Mouse (Mus musculus): ENCODE measurements around the gene March2. TPM values are rescaled to one million over a fixed set of nuclear protein-coding genes. Genes with fewer than 3 reads are reported as not detected.

March2 gene
- polyA plus RNA-seq, 1 experiment from 2014 or later, result 96.0 TPM

DNA sequence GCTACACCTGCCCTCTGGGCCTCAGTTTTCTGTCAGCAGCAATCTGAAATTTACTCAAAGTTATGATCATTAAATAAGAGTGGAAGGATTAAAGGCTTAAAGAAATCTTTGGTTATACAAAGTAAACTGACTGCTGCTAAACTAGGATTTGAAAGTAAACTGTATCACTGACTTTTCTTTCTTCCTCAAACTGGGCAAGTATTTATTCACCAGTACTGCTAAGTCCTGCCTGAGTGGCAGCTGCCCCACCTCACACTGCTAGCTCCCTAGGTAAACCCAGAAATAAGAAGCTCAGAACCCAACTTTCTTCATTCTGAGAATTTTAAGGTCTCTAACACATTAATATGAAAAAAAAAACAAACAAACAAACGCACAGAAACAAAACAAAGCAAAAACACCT is 44.6 kb downstream of the March2 start:
- Histone ChIP-seq H3K27me3 (ENCODE audit: control insufficient read depth, insufficient read depth, low read length) (no peaks in the 10 kb centered on the region), H3K4me2 (ENCODE audit: low read depth, low read length) (no peak overlapping the region), H3K4me1 (ENCODE audit: control insufficient read depth, insufficient read depth, low read length) (peaks cover 16% of the 10 kb centered on the region), H3K4me3 (ENCODE audit: low read length) (no peak overlapping the region), H3K9me3 (replicated peaks; ENCODE audit: control insufficient read depth, low read length) (no peaks in the 10 kb centered on the region), H3K9ac (ENCODE audit: low read length) (no peak overlapping the region), H3K36me3 (ENCODE audit: control insufficient read depth, insufficient read depth) (peaks cover 14% of the 10 kb centered on the region), H3K27ac (ENCODE audit: low read length) (no peak overlapping the region)
- no peak for ATAC-seq (replicated peaks; ENCODE audit: extremely low read depth, insufficient read depth, low FRiP score)
- WGBS, result 83% methylated on average over 1 of the region's 1 CpGs

DNA sequence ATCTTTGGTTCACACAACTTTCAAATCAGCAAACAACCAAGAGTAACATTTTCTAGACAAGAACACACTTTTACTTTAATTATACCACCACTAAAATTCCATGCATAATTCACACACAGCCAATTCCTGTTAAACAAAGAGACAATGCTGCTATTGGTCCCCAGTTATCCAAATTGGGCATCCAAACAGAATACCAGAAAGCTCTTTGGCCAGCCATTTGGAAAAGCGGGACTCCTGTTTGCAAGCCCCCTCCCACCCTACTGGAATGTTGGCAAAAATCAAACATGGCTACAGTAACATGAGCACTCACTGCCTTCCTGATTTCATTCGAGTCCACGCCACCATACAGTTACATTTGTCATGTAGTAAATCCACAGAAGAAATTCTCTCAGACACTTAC is 48.8 kb downstream of the March2 start:
- Histone ChIP-seq H3K4me1 (ENCODE audit: control insufficient read depth, insufficient read depth, low read length) (0 out of 2 replicates have a peak, but pooled peaks cover 5% of the 10 kb centered on the region), H3K9me3 (replicated peaks; ENCODE audit: control insufficient read depth, low read length) (no peaks in the 10 kb centered on the region), H3K36me3 (ENCODE audit: control insufficient read depth, insufficient read depth) (peaks cover 22% of the 10 kb centered on the region), H3K4me3 (ENCODE audit: low read length) (no peak overlapping the region), H3K4me2 (ENCODE audit: low read depth, low read length) (no peak overlapping the region), H3K27me3 (ENCODE audit: control insufficient read depth, insufficient read depth, low read length) (no peaks in the 10 kb centered on the region), H3K9ac (ENCODE audit: low read length) (no peak overlapping the region), H3K27ac (ENCODE audit: low read length) (no peak overlapping the region)
- 87% methylated on average over 3 of the region's 3 CpGs for WGBS
- no peak for ATAC-seq (replicated peaks; ENCODE audit: extremely low read depth, insufficient read depth, low FRiP score)

DNA sequence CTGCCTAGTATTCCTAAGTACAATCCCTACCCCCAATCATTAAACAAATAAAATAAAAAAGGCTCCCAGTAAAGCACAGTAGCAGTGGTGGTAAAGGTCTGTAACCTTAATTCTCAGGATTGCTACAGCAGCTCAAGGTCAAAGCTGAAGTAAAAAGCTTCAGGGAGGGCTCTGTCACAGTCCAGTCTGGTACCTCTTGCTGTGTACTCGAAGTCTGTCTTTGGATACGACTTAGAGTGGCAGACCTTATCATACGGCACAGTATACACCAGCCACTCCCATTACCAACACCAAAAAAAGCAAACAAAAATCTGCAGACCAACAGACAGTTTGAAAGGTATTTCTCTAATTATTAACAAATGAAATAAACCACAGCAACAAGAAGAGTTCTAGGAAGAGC is 51.7 kb downstream of the March2 start:
- 42% methylated on average over 3 of the region's 3 CpGs for WGBS

DNA sequence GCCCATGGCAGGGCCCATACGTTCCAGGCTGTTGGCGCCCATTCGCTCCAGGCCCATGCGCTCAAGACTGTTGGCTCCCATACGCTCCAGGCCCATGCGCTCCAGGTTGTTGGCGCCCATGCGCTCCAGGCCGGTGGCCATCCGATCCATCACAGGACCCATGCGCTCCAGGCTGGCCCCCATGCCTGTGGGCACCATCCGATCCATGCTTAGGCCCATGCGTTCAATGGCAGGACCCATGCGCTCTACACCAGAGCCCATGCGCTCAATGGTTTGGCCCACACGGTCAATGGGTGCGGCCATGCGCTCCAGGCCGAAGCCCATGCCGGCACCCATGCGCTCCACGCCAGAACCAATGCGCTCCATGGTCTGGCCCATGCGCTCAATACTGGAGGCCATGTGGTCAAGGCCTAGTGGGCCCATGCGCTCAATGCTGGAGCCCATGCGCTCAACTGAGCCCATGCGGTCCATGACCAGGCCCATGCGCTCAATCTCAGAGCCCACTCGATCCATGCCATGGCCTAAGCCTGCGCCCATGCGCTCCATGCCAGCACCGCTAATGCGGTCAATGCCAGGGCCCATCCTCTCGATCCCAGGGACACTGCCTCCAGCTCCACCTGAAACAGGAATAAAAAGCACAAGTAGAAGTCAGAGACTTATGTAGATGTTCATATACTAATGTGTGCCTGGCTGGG is 68.5 kb downstream of the March2 start:
- 97% methylated on average over 34 of the region's 34 CpGs for WGBS
- Histone ChIP-seq H3K4me3 (ENCODE audit: low read length) (no peak overlapping the region), H3K9me3 (replicated peaks; ENCODE audit: control insufficient read depth, low read length) (no peaks in the 10 kb centered on the region), H3K9ac (ENCODE audit: low read length) (no peak overlapping the region), H3K27ac (ENCODE audit: low read length) (no peak overlapping the region), H3K4me2 (ENCODE audit: low read depth, low read length) (no peak overlapping the region), H3K4me1 (ENCODE audit: control insufficient read depth, insufficient read depth, low read length) (0 out of 2 replicates have a peak, but pooled peaks cover 4% of the 10 kb centered on the region), H3K36me3 (ENCODE audit: control insufficient read depth, insufficient read depth) (peaks cover 80% of the 10 kb centered on the region), H3K27me3 (ENCODE audit: control insufficient read depth, insufficient read depth, low read length) (no peaks in the 10 kb centered on the region)
- no peak for ATAC-seq (replicated peaks; ENCODE audit: extremely low read depth, insufficient read depth, low FRiP score)

More for the DNA sequence above, 51.7 kb downstream of the March2 start:
- Histone ChIP-seq H3K4me1 (ENCODE audit: control insufficient read depth, insufficient read depth, low read length) (0 out of 2 replicates have a peak, but pooled peaks cover 5% of the 10 kb centered on the region), H3K27ac (ENCODE audit: low read length) (peak overlapping the region; percentile 51; the same call in 1 of the 2 replicates), H3K9me3 (replicated peaks; ENCODE audit: control insufficient read depth, low read length) (no peaks in the 10 kb centered on the region), H3K4me2 (ENCODE audit: low read depth, low read length) (no peak overlapping the region), H3K4me3 (ENCODE audit: low read length) (no peak overlapping the region), H3K27me3 (ENCODE audit: control insufficient read depth, insufficient read depth, low read length) (no peaks in the 10 kb centered on the region), H3K9ac (ENCODE audit: low read length) (no peak overlapping the region), H3K36me3 (ENCODE audit: control insufficient read depth, insufficient read depth) (peaks cover 38% of the 10 kb centered on the region)
- no peak for ATAC-seq (replicated peaks; ENCODE audit: extremely low read depth, insufficient read depth, low FRiP score)

DNA sequence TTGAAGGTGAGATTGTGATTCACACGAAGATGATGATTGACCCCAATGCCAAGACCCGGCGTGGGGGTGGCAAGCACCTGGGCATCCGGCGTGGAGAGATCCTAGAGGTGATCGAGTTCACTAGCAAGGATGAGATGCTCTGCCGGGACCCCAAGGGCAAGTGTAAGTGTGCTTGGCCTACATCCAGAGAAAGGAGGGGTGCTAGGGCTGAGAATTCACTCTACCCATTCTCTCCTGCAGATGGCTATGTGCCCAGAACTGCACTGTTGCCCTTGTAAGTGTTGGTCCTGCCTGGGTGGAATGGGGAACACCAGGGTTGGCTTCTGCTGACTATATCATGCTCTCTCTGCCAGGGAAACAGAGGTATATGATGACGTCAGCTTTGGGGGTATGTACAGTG is 73.4 kb downstream of the March2 start:
- Histone ChIP-seq H3K27me3 (ENCODE audit: control insufficient read depth, insufficient read depth, low read length) (no peaks in the 10 kb centered on the region), H3K4me2 (ENCODE audit: low read depth, low read length) (no peak overlapping the region), H3K36me3 (ENCODE audit: control insufficient read depth, insufficient read depth) (peaks cover 57% of the 10 kb centered on the region), H3K4me1 (ENCODE audit: control insufficient read depth, insufficient read depth, low read length) (0 out of 2 replicates have a peak, but pooled peaks cover 4% of the 10 kb centered on the region), H3K9me3 (replicated peaks; ENCODE audit: control insufficient read depth, low read length) (no peaks in the 10 kb centered on the region), H3K4me3 (ENCODE audit: low read length) (no peak overlapping the region), H3K27ac (ENCODE audit: low read length) (no peak overlapping the region), H3K9ac (ENCODE audit: low read length) (no peak overlapping the region)
- ATAC-seq (replicated peaks; ENCODE audit: extremely low read depth, insufficient read depth, low FRiP score), result peak; percentile 25; the same call in 1 of the 2 replicates
- 80% methylated on average over 8 of the region's 8 CpGs for WGBS

DNA sequence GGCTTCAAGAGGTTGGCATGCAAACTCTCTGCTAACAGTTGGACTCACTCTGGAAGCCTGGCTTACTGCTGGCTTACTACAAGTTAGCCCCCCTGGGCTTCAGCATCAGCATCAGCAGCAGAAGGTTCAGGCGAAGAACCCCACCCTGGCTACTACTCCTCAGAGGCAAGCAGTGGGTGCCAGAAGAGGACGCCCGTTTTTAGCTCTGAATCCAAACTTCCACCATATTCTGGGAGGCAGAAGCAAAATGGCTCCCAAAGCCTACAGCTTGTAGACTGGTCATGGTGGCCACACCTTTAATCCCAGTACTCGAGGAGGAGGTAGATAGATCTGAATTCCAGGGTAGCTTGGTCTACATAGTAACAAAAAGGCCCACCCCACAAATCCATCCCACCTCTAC is 74.4 kb downstream of the March2 start:
- peaks cover 47% of the 10 kb centered on the region for H3K36me3 ChIP-seq (ENCODE audit: control insufficient read depth, insufficient read depth)
- H3K27me3 ChIP-seq (ENCODE audit: control insufficient read depth, insufficient read depth, low read length), result no peaks in the 10 kb centered on the region
- 0 out of 2 replicates have a peak, but pooled peaks cover 4% of the 10 kb centered on the region for H3K4me1 ChIP-seq (ENCODE audit: control insufficient read depth, insufficient read depth, low read length)
- 90% methylated on average over 4 of the region's 4 CpGs for WGBS
- H3K9me3 ChIP-seq (replicated peaks; ENCODE audit: control insufficient read depth, low read length), result no peaks in the 10 kb centered on the region
- H3K27ac ChIP-seq (ENCODE audit: low read length), result no peak overlapping the region
- no peak for ATAC-seq (replicated peaks; ENCODE audit: extremely low read depth, insufficient read depth, low FRiP score)
- H3K4me2 ChIP-seq (ENCODE audit: low read depth, low read length), result no peak overlapping the region
- no peak overlapping the region for H3K4me3 ChIP-seq (ENCODE audit: low read length)
- H3K9ac ChIP-seq (ENCODE audit: low read length), result no peak overlapping the region

DNA sequence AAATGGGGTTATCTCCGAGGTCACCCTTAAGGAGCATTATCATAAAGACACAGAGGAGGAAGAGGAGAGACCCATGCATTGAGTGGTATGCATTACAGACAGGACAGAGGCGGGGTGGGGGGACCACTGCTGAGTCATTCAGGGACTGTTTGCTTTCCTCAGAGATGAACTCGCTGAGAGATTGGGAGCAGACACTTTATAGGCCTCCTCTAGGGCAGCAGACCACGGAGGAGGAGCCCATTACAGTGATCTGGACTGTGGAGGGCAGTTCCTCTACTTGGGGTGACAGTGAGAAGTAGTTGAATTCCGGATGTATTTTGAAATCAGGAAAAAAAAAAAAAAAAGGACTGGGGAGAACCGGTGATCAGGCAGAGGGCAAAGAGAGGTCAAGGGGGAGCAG is 78.7 kb downstream of the March2 start:
- ATAC-seq (replicated peaks; ENCODE audit: extremely low read depth, insufficient read depth, low FRiP score), result no peak
- H3K27ac ChIP-seq (ENCODE audit: low read length), result no peak overlapping the region
- 47% methylated on average over 6 of the region's 6 CpGs for WGBS
- no peak overlapping the region for H3K9ac ChIP-seq (ENCODE audit: low read length)
- no peaks in the 10 kb centered on the region for H3K27me3 ChIP-seq (ENCODE audit: control insufficient read depth, insufficient read depth, low read length)
- H3K4me2 ChIP-seq (ENCODE audit: low read depth, low read length), result no peak overlapping the region
- no peaks in the 10 kb centered on the region for H3K9me3 ChIP-seq (replicated peaks; ENCODE audit: control insufficient read depth, low read length)
- peaks cover 8% of the 10 kb centered on the region; the same call in 1 of the 2 replicates for H3K36me3 ChIP-seq (ENCODE audit: control insufficient read depth, insufficient read depth)
- no peak overlapping the region for H3K4me3 ChIP-seq (ENCODE audit: low read length)
- H3K4me1 ChIP-seq (ENCODE audit: control insufficient read depth, insufficient read depth, low read length), result peaks cover 2% of the 10 kb centered on the region; the same call in 1 of the 2 replicates

DNA sequence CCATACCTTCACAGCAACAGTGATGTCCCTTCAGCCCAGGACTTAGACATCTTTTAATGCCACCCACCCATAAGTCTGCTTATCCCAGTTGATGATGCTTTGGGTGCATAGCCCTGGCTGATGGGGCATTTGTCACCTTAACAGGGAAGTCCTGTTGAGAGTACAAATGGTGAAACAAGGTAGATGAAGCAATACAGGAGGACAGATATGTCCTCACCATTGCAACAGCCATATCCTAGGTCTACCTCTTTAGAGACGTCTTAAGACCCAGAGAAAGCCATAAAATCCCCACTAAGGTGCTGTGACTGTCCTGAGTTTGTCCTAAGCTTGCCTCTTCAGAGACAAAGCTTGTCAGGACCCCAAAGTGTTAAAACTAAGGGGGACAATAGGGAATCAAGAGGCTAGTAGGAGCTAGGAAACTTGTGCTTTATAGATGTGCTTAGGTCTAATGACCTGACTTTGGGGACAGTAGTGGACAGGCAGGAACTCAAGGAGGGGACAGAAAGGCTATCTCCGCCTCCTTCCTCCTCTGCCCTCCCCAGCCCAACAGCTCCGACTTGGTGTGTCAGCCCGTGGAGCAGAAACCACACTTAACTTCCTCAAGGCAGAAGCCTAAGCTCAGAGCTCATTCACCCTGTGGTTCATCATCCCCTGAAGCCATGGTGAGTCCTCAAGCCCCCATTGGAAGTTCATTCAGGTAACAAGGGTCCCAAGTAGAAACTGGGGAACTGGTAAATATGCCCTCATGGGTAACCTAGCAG is 80.8 kb downstream of the March2 start, which contains the start of gene Pram1:
Gene Pram1, plus strand, starts transcription at position 541 of the 761 bp plus-strand sequence.
- Histone ChIP-seq H3K27ac (ENCODE audit: low read length) (no peak within 1 kb of the TSS), H3K27me3 (ENCODE audit: control insufficient read depth, insufficient read depth, low read length) (no peaks in the 10 kb centered on the region), H3K4me2 (ENCODE audit: low read depth, low read length) (no peak within 1 kb of the TSS), H3K9ac (ENCODE audit: low read length) (no peak within 1 kb of the TSS), H3K4me1 (ENCODE audit: control insufficient read depth, insufficient read depth, low read length) (peaks cover 2% of the 10 kb centered on the region; the same call in 1 of the 2 replicates), H3K36me3 (ENCODE audit: control insufficient read depth, insufficient read depth) (peaks cover 2% of the 10 kb centered on the region; the same call in 1 of the 2 replicates), H3K4me3 (ENCODE audit: low read length) (no peak within 1 kb of the TSS), H3K9me3 (replicated peaks; ENCODE audit: control insufficient read depth, low read length) (no peaks in the 10 kb centered on the region)
- ATAC-seq (replicated peaks; ENCODE audit: extremely low read depth, insufficient read depth, low FRiP score), result no peak
- WGBS, result 78% methylated on average over 4 of the region's 4 CpGs

DNA sequence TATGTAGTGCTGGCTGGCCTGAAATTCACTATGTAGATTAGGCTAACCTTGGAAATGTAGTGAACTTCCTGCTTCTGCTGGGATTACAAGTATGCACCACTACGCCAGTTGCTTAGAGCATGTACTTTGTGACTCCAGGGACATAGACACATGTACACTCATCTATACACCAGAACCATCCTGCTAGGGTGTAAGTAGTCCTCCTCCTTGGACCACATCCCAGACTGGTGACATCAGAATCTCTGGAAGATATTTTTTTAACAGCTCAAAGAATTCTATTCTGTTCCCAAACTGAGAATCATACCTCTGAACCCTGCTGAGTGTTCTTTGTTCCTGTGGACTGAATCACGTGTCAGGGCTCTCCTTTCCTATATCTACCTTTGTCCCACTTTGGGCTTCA is 81.4 kb downstream of the March2 start:
- no peak overlapping the region for H3K4me3 ChIP-seq (ENCODE audit: low read length)
- H3K36me3 ChIP-seq (ENCODE audit: control insufficient read depth, insufficient read depth), result 0 out of 2 replicates have a peak, but pooled peaks cover 4% of the 10 kb centered on the region
- H3K9ac ChIP-seq (ENCODE audit: low read length), result no peak overlapping the region
- no peaks in the 10 kb centered on the region for H3K9me3 ChIP-seq (replicated peaks; ENCODE audit: control insufficient read depth, low read length)
- peaks cover 2% of the 10 kb centered on the region; the same call in 1 of the 2 replicates for H3K4me1 ChIP-seq (ENCODE audit: control insufficient read depth, insufficient read depth, low read length)
- no peak for ATAC-seq (replicated peaks; ENCODE audit: extremely low read depth, insufficient read depth, low FRiP score)
- no peak overlapping the region for H3K27ac ChIP-seq (ENCODE audit: low read length)
- no peaks in the 10 kb centered on the region for H3K27me3 ChIP-seq (ENCODE audit: control insufficient read depth, insufficient read depth, low read length)
- WGBS, result 69% methylated on average over 2 of the region's 2 CpGs
- no peak overlapping the region for H3K4me2 ChIP-seq (ENCODE audit: low read depth, low read length)

Data from heart, embryonic 16.5 days (tissue).